Mouse (Mus musculus) lung, postnatal 25 days (tissue): ENCODE results near the gene Dmrtc1c1.
"Not testable (repeated sequence)": the region's sequence is repeated elsewhere in the genome, so short reads cannot be mapped to it uniquely, and the experiment has no call there.

ENCODE experiments used
- DNase-seq: peaks from one replicate; pipeline ENCODE4 v3.0.0; 2022; ENCODE audit warnings: low spot score

Dmrtc1c1 gene

DNA sequence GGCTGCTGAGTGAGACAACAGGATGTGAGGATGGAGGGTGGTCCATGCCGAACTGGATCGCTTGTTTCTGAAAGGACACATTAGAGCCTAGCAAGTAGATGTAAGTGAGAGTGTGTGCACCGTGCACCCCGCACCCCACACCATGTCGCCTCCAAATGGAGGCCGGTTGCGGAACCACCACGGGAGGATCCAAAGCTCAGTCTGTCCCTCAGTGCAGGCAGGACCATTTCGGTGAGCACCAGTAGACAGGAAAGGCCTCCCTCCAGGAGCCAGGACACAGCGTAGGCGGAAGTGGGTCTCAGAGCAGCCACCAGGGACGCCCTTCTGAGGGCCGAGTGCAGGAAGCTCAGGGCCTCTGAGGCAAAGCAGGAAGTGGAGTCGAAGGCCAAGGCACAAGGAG lies at the start of gene Dmrtc1c1:
TSS of gene Dmrtc1c1 (plus strand) at position 301 of the 400 bp plus-strand sequence.
- not testable (repeated sequence) for DNase-seq

DNA sequence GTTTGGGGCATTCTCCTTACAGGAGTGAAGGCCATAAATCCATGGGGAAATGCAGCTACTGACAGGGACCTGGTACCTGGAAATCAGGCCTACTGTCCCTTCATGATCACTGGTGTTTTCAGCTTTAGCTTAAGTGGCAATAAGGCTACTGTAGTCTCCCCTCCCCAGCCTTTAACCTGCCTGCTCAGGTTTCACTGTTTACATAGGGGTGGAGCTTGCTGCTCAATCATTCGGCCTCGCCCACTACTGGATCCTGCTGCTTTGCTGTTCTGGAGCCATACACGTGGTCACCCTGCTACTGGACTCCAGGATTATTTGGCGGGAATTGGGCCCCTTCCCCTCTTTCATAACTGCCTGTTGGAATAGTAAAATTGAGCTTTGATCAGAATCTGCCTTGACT lies 36.9 kb upstream of the Dmrtc1c1 start:
- DNase-seq, result no peak

DNA sequence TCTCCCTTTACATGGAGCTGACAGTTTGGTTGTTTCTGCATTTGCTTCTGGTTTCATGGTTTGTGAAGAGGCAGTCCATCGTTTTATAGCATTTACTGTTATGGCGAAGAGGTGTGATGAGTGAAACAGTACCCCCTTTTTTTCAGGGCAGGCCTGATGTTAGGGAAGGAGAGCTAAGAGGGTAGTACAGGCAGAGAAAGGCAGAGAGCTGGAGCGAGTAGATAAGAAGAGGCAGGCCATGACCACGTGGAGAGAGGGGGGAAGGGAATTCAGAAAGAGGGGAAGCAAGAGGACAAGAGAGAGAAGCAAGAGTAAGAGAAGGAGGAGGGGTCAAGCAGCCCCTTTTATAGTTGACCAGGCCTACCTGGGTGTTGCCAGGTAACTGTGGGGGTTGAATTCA lies 9.5 kb downstream of the Dmrtc1c1 start:
- DNase-seq, result no peak

DNA sequence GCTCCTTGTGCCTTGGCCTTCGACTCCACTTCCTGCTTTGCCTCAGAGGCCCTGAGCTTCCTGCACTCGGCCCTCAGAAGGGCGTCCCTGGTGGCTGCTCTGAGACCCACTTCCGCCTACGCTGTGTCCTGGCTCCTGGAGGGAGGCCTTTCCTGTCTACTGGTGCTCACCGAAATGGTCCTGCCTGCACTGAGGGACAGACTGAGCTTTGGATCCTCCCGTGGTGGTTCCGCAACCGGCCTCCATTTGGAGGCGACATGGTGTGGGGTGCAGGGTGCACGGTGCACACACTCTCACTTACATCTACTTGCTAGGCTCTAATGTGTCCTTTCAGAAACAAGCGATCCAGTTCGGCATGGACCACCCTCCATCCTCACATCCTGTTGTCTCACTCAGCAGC lies 51.8 kb downstream of the Dmrtc1c1 start, which contains the start of gene Dmrtc1c2:
TSS of gene Dmrtc1c2 (minus strand) at position 101 of the 400 bp plus-strand sequence.
- DNase-seq, result not testable (repeated sequence)
